Mouse (Mus musculus) stomach, postnatal 0 days (tissue): ENCODE data around the gene Nod2. TPM values are rescaled to one million over a fixed set of nuclear protein-coding genes. Genes with fewer than 3 reads are reported as not detected.
"Not testable (repeated sequence)": the region's sequence is repeated elsewhere in the genome, so short reads cannot be mapped to it uniquely, and the experiment has no call there.

Experiments used
- ATAC-seq: fragments of 200-750 bp; cut with Nextera tagmentation; 2 replicates; pipeline ENCODE4 v1.8.0; 2017; ENCODE audit not compliant: low FRiP score, low TSS enrichment
- DNase-seq: peaks from one replicate; pipeline ENCODE4 v3.0.0-alpha.2; 2016; ENCODE audit warnings: low spot score
- H3K27ac ChIP-seq: fragments of 300-500 bp; sonication (generic); replicated peaks from 2 replicates; pipeline ENCODE4 v1.5.1; 2014; ENCODE audit warnings: mild to moderate bottlenecking, control low read depth
- H3K27me3 ChIP-seq: fragments of 300-500 bp; sonication (generic); 2 replicates; pipeline ENCODE4 v1.6.1; 2014; ENCODE audit warnings: low read length; ENCODE audit not compliant: control insufficient read depth, insufficient read depth
- H3K36me3 ChIP-seq: fragments of 300-500 bp; sonication (generic); 2 replicates; pipeline ENCODE4 v1.6.1; 2014; ENCODE audit warnings: low read length, mixed read lengths; ENCODE audit not compliant: control insufficient read depth, insufficient read depth
- H3K4me1 ChIP-seq: fragments of 300-500 bp; sonication (generic); replicated peaks from 2 replicates; pipeline ENCODE4 v1.6.1; 2014; ENCODE audit warnings: antibody characterized with exemption; ENCODE audit not compliant: control insufficient read depth, insufficient read depth
- H3K4me2 ChIP-seq: fragments of 300-500 bp; sonication (generic); replicated peaks from 2 replicates; pipeline ENCODE4 v1.6.1; 2014; ENCODE audit warnings: low read depth, mild to moderate bottlenecking, control low read depth, moderate library complexity
- H3K4me3 ChIP-seq: fragments of 300-500 bp; sonication (generic); 2 replicates; pipeline ENCODE4 v1.5.1; 2014; ENCODE audit warnings: low read depth, low read length, control low read depth
- H3K9ac ChIP-seq: fragments of 300-500 bp; sonication (generic); 2 replicates; pipeline ENCODE4 v1.6.1; 2014; ENCODE audit warnings: mild to moderate bottlenecking, low read length, control low read depth, mixed read lengths
- H3K9me3 ChIP-seq: fragments of 300-500 bp; sonication (generic); 2 replicates; pipeline ENCODE4 v1.6.1; 2016; ENCODE audit warnings: low read length; ENCODE audit not compliant: control insufficient read depth
- CTCF ChIP-seq: IDR thresholded peaks from 2 replicates; pipeline ENCODE4 v1.5.1; 2016; ENCODE audit warnings: antibody characterized with exemption, low read depth, mild to moderate bottlenecking, moderate library complexity
- EP300 ChIP-seq: optimal IDR thresholded peaks from 2 replicates; pipeline ENCODE3; 2016; ENCODE audit warnings: antibody characterized with exemption
- WGBS: fragments of 180-500 bp; shearing (Covaris S2); extraction: QIAGEN DNeasy Blood & Tissue Kit; methylation state at CpG from one replicate; pipeline ENCODE4 v1.1.7; 2014; 5-methylcytosine and 5-hydroxymethylcytosine counted together
- polyA plus RNA-seq: library from polyadenylated mRNA; unstranded; fragments of >200 nt; fragmentation: Nextera tagmentation; extraction: Ambion mirVana; gene quantifications from 2 replicates; pipeline ENCODE4 v1.2.1, GENCODE M21; 2015

Gene Nod2
- polyA plus RNA-seq, 1 experiment from 2014 or later: 0.12 TPM

DNA sequence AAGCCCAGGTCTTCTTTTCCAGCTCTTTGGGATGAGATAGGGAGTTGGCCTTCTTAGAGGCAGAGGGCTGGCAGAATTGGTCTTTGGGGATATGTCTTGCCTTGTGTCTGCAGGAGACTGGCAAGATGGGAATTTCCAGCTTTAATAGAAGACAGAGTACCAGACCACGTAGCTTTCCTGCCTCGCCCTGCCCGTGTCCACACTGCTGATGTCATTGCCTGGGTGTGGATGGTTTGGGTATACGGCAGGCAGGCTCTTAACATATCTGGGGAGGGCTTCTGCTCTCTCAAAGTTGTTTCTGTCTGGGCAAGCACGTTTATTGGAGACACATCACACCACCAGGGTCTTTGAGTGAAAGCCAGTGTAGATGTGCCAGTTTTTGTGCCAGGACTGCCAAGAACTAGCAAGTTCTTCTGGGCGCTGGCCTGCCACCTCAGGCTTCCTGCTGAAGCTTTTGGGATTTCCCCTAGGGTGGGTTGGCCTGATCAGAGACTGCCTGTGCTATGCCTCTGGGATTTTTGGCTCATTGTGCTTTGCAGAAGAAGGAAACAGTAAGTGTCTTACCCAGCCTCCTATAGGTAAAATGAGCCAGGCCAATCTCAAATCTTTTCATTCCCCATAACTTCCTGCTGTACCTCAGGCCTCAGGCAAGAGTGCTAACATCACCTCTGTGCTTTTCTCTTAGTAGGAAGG is 3.0 kb downstream of the Nod2 start:
- ATAC-seq (no peak), DNase-seq (peak; percentile 36)
- Histone ChIP-seq H3K36me3 (no peaks in the 10 kb centered on the region), H3K4me1 (peaks cover 3% of the 10 kb centered on the region; the same call in 1 of the 2 replicates), H3K9ac (no peak overlapping the region), H3K27me3 (no peaks in the 10 kb centered on the region), H3K4me3 (no peak overlapping the region), H3K27ac (no peak overlapping the region), H3K4me2 (no peak overlapping the region), H3K9me3 (no peaks in the 10 kb centered on the region)
- 53% methylated on average over 6 of the region's 6 CpGs for WGBS
- TF ChIP-seq CTCF: no peak
- TF ChIP-seq EP300: no peak

DNA sequence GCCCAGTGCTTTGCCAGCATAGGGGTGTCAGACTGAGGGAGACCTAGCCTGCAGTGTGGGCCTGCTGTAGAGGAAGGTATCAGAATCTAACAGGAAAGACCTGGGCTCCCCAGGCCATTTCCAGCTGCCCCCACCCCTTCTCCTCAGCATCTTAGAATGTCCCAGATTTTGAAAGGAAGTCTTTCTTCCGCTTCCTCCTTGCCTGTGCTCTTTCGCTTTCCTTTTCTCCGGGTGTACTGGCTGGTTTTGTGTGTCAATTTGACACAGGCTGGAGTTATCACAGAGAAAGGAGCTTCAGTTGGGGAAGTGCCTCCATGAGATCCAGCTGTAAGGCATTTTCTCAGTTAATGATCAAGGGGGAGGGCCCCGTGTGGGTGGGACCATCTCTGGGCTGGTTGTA is 4.0 kb downstream of the Nod2 start:
- H3K4me3 ChIP-seq, H3K36me3 ChIP-seq, H3K27me3 ChIP-seq, H3K4me1 ChIP-seq, H3K4me2 ChIP-seq, DNase-seq, H3K27ac ChIP-seq, ATAC-seq, H3K9me3 ChIP-seq, H3K9ac ChIP-seq: not testable (repeated sequence)
- 52% methylated on average over 4 of the region's 4 CpGs for WGBS

DNA sequence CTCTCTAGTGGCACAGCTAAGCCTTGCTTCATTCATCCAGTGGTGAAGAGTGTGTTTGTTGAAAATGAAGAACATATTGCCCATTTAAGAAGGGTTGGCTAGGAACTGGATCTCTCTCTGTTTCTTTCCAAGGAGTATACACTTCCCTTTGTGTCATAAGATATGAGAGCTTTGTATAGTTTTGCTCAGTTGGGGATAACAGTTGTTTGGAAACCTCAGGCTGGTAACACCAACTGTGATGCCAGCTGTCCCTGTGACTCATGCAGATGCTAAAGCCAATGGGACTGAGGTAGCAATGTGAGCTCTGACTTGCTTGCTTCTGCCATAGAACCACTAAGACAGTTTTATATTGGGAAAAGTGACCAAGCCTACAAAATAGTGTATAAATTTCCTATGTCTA is 8.2 kb downstream of the Nod2 start:
- DNase-seq: no peak
- Histone ChIP-seq H3K9me3 (no peaks in the 10 kb centered on the region), H3K27me3 (no peaks in the 10 kb centered on the region)

DNA sequence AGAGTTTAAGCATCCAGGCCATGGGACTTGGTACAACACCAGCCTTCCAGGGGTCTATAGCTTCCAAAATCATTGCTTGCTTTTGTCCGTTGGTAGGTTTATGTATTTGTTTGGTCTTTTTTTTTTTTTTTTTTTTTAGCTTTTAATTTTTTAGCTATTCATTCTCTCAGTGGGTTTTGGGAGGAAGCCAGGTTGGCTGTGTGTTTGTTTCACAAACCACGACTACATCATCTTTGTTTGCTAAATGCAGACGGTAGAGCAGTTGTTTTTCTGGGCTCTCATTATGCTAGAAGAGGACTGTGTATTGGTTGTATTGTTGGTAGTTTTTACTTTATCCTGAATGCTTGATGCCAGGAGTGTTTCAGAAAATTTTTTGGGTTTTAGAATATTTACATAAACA is 12.8 kb downstream of the Nod2 start:
- H3K4me1 ChIP-seq: no peaks in the 10 kb centered on the region
- H3K27ac ChIP-seq: no peak overlapping the region
- H3K9me3 ChIP-seq: no peaks in the 10 kb centered on the region
- DNase-seq (no peak), ATAC-seq (no peak)
- no peak overlapping the region for H3K4me3 ChIP-seq
- TF ChIP-seq EP300 (no peak), CTCF (no peak)
- H3K9ac ChIP-seq: no peak overlapping the region
- no peaks in the 10 kb centered on the region for H3K27me3 ChIP-seq
- WGBS: 56% methylated on average over 3 of the region's 3 CpGs
- H3K4me2 ChIP-seq: no peak overlapping the region
- H3K36me3 ChIP-seq: no peaks in the 10 kb centered on the region

More for the DNA sequence above, 8.2 kb downstream of the Nod2 start:
- ATAC-seq: no peak
- no peaks in the 10 kb centered on the region for H3K36me3 ChIP-seq
- no peak for TF ChIP-seq CTCF
- no peak for TF ChIP-seq EP300
- no peak overlapping the region for H3K27ac ChIP-seq
- H3K4me2 ChIP-seq: no peak overlapping the region
- no peak overlapping the region for H3K9ac ChIP-seq
- no peak overlapping the region for H3K4me3 ChIP-seq
- H3K4me1 ChIP-seq: no peaks in the 10 kb centered on the region

DNA sequence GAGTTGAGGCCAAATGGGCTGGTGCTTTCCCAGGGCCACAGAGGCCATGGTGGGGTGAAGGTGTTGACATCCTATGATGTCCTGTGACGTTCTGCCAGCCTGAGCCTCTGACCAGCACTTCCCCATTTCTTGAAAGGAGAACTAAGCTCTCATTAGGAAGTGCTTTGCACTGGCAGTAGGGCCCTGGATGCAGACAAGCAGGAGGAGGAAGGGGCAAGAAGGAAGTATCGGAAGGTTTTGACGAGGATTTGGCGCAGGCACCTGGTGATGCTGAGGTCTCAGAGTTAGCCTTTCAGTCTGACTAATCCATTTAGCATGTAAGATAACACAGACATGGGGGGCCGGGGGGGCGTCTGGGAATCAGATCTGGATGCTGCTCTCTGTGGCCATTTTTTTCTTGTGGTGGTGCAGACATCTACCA is 15.3 kb downstream of the Nod2 start:
- no peak for DNase-seq
- Histone ChIP-seq H3K4me1 (no peaks in the 10 kb centered on the region), H3K4me2 (no peak overlapping the region), H3K9ac (no peak overlapping the region), H3K27ac (no peak overlapping the region), H3K27me3 (no peaks in the 10 kb centered on the region), H3K9me3 (no peaks in the 10 kb centered on the region), H3K4me3 (no peak overlapping the region), H3K36me3 (no peaks in the 10 kb centered on the region)
- WGBS: 79% methylated on average over 6 of the region's 6 CpGs
- TF ChIP-seq CTCF (no peak), EP300 (no peak)
- ATAC-seq: no peak

DNA sequence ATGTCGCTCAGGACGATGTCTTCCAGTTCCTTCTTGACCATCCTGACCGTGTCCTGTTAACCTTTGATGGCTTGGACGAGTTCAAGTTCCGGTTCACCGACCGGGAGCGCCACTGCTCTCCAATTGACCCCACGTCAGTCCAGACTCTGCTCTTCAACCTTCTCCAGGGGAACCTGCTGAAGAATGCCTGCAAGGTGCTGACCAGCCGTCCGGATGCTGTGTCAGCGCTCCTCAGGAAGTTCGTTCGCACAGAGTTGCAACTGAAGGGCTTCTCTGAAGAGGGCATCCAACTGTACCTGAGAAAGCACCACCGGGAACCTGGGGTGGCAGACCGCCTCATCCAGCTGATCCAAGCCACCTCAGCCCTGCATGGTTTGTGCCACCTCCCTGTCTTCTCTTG is 17.0 kb downstream of the Nod2 start:
- no peak for DNase-seq
- TF ChIP-seq EP300 (no peak), CTCF (no peak)
- H3K4me1 ChIP-seq: no peaks in the 10 kb centered on the region

More for the DNA sequence above, 17.0 kb downstream of the Nod2 start:
- no peak overlapping the region for H3K27ac ChIP-seq
- H3K9ac ChIP-seq: no peak overlapping the region
- no peaks in the 10 kb centered on the region for H3K9me3 ChIP-seq
- no peak for ATAC-seq
- 87% methylated on average over 16 of the region's 16 CpGs for WGBS
- no peaks in the 10 kb centered on the region for H3K27me3 ChIP-seq
- H3K4me3 ChIP-seq: no peak overlapping the region
- H3K4me2 ChIP-seq: no peak overlapping the region
- no peaks in the 10 kb centered on the region for H3K36me3 ChIP-seq
